Mouse (Mus musculus) kidney, embryonic 14.5 days (tissue): ENCODE data around the gene Mettl5. TPM values are rescaled to one million over a fixed set of nuclear protein-coding genes. Genes with fewer than 3 reads are reported as not detected.

Source experiments
- ATAC-seq: fragments of 200-750 bp; cut with Nextera tagmentation; 2 replicates; pipeline ENCODE4 v1.8.0; 2017; ENCODE audit warnings: moderate number of reproducible peaks, mild to moderate bottlenecking, moderate TSS enrichment, moderate library complexity; ENCODE audit not compliant: low FRiP score, low TSS enrichment
- H3K27ac ChIP-seq: fragments of 300-500 bp; sonication (generic); 2 replicates; pipeline ENCODE4 v1.5.1; 2014; ENCODE audit warnings: low read depth, mild to moderate bottlenecking, low read length, moderate library complexity, mixed read lengths
- H3K27me3 ChIP-seq: fragments of 300-500 bp; sonication (generic); 2 replicates; pipeline ENCODE4 v1.6.1; 2014; ENCODE audit warnings: mild to moderate bottlenecking, low read length; ENCODE audit not compliant: control insufficient read depth, insufficient read depth
- H3K36me3 ChIP-seq: fragments of 300-500 bp; sonication (generic); 2 replicates; pipeline ENCODE4 v1.6.1; 2014; ENCODE audit warnings: low read length, mixed read lengths; ENCODE audit not compliant: control insufficient read depth, insufficient read depth
- H3K4me1 ChIP-seq: fragments of 300-500 bp; sonication (generic); 2 replicates; pipeline ENCODE4 v1.6.1; 2014; ENCODE audit warnings: low read length, mixed read lengths; ENCODE audit not compliant: control insufficient read depth, insufficient read depth
- H3K4me2 ChIP-seq: fragments of 300-500 bp; sonication (generic); replicated peaks from 2 replicates; pipeline ENCODE4 v1.6.1; 2014; ENCODE audit warnings: low read depth, mild to moderate bottlenecking, low read length
- H3K4me3 ChIP-seq: fragments of 300-500 bp; sonication (generic); 2 replicates; pipeline ENCODE4 v1.5.1; 2014; ENCODE audit warnings: mild to moderate bottlenecking, low read length
- H3K9ac ChIP-seq: fragments of 300-500 bp; sonication (generic); 2 replicates; pipeline ENCODE4 v1.6.1; 2014; ENCODE audit warnings: low read depth, mild to moderate bottlenecking, low read length, moderate library complexity
- H3K9me3 ChIP-seq: fragments of 300-500 bp; sonication (generic); 2 replicates; pipeline ENCODE4 v1.6.1; 2016; ENCODE audit warnings: low read length; ENCODE audit not compliant: control insufficient read depth
- WGBS: fragments of 180-500 bp; shearing (Covaris S2); extraction: QIAGEN DNeasy Blood & Tissue Kit; methylation state at CpG from one replicate; pipeline ENCODE4 v1.1.7; 2014; 5-methylcytosine and 5-hydroxymethylcytosine counted together
- polyA plus RNA-seq: library from polyadenylated mRNA; unstranded; fragments of >200 nt; fragmentation: Nextera tagmentation; extraction: Ambion mirVana; gene quantifications from 2 replicates; pipeline ENCODE4 v1.2.1, GENCODE M21; 2014

The Mettl5 gene
- polyA plus RNA-seq, 1 experiment from 2014 or later, result 47.8 TPM

DNA sequence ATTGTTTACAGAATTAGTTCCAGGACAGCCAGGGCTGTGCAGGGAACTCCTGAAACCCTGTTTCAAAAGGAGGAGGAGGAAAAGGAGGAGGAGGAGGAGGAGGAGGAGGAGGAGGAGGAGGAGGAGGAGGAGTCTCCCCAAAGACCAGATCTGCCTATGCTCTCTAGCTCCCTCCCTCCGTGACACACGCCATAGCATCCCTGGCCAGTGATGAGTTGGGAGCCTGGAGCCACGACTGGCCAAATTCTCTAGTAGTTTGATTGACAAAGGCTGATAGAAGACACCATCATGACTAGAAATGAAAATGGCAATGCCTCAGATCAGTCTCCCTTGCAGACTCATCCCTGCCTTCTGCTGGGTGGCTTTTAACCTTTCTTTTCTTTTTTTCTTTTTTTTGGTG lies 47.4 kb downstream of the Mettl5 start:
- ATAC-seq, result no peak
- Histone ChIP-seq H3K9me3 (no peaks in the 10 kb centered on the region), H3K9ac (no peak overlapping the region), H3K4me3 (no peak overlapping the region), H3K27ac (no peak overlapping the region), H3K4me1 (no peaks in the 10 kb centered on the region), H3K36me3 (peaks cover 18% of the 10 kb centered on the region; the same call in 1 of the 2 replicates), H3K27me3 (no peaks in the 10 kb centered on the region), H3K4me2 (no peak overlapping the region)
- WGBS, result 43% methylated on average over 3 of the region's 3 CpGs

DNA sequence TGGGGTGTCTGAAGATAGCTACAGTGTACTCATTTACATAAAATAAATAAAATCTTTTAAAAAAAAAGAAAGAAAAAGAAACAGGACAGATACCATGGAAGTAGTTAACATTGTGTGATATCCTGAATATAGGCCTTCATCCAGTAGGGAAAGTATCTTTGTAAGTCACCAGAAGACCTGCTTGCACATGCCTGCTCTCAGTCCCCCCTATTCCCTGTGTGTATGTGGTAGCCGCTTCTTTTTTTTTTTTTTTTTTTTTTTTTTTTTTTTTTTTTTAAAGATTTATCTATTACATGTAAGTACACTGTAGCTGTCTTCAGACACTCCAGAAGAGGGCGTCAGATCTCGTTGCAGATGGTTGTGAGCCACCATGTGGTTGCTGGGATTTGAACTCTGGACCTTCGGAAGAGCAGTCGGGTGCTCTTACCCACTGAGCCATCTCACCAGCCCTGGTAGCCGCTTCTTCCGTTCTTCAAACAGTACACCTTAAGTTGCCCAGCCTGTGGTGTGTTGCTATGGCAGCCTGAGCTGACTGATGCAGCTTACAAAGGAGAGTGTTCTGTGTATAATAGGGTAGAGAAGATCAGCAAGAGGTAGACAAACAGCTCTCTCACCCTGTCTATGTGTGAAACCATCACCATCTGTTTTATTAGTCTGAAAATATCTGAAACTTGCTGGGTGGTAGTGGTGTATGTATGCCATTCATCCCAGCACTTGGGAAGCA lies 48.0 kb downstream of the Mettl5 start:
- WGBS, result 82% methylated on average over 7 of the region's 7 CpGs
- H3K9ac ChIP-seq, result no peak overlapping the region
- H3K27ac ChIP-seq, result no peak overlapping the region
- no peak overlapping the region for H3K4me3 ChIP-seq
- H3K36me3 ChIP-seq, result peaks cover 20% of the 10 kb centered on the region; the same call in 1 of the 2 replicates
- no peaks in the 10 kb centered on the region for H3K4me1 ChIP-seq
- no peak for ATAC-seq
- H3K4me2 ChIP-seq, result no peak overlapping the region
- H3K27me3 ChIP-seq, result no peaks in the 10 kb centered on the region
- H3K9me3 ChIP-seq, result no peaks in the 10 kb centered on the region

- Histone ChIP-seq H3K4me1 (no peaks in the 10 kb centered on the region), H3K9me3 (no peaks in the 10 kb centered on the region), H3K36me3 (peaks cover 41% of the 10 kb centered on the region), H3K27me3 (no peaks in the 10 kb centered on the region), H3K9ac (no peak overlapping the region), H3K4me3 (no peak overlapping the region), H3K27ac (no peak overlapping the region), H3K4me2 (no peak overlapping the region)
- ATAC-seq, result no peak
- 91% methylated on average over 8 of the region's 8 CpGs for WGBS
Observed at GRCm38 (mm10) chr2:69830116-69830515, 55.3 kb downstream of the Mettl5 start.

DNA sequence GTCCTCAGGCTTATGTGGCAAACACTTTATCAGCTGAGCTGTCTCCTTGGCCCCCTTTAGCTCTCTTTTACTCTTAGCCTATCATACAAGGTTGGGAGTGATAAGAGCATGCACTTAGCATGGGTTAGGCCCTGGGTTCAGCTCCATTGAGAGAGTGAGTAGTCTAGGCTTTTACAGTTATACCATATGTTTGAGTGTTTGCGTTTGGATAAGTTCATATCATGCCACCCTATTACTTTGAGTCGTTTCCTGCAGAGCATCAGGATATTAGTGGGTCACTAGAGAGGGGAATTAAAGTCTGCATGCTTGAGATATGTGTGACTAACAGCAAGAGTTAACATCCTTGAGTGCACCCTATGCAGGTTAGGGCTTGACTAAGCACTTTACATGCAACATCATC lies 55.7 kb downstream of the Mettl5 start:
- H3K4me3 ChIP-seq, result no peak overlapping the region
- no peak overlapping the region for H3K9ac ChIP-seq
- ATAC-seq, result no peak
- H3K4me2 ChIP-seq, result no peak overlapping the region
- H3K27me3 ChIP-seq, result no peaks in the 10 kb centered on the region
- WGBS, result 87% methylated on average over 2 of the region's 2 CpGs
- H3K9me3 ChIP-seq, result no peaks in the 10 kb centered on the region
- no peak overlapping the region for H3K27ac ChIP-seq
- H3K36me3 ChIP-seq, result peaks cover 45% of the 10 kb centered on the region
- no peaks in the 10 kb centered on the region for H3K4me1 ChIP-seq

- Histone ChIP-seq H3K9ac (no peak overlapping the region), H3K36me3 (peaks cover 44% of the 10 kb centered on the region)
- 33% methylated on average over 7 of the region's 7 CpGs for WGBS
Observed at GRCm38 (mm10) chr2:69828031-69828430, 57.4 kb downstream of the Mettl5 start.

DNA sequence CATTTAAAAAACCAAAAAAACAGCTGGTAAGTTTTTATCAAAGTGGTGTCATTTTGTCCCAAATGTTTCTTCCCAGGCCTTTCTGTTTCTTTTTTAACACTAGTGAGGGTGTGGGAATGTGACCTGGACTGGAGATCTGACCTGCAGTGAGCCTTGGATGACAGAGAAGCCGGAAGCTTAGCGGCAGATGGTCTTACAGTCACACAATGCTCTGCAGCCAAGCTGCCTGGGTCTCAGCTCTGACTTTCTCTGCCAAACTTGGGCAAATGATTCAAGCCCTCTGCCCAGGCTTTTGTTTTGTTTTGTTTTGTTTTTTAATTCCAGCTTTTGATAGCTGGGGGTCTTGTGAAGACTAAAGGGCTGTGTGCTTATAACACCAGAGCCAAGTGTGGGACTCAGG lies 59.0 kb downstream of the Mettl5 start:
- no peaks in the 10 kb centered on the region for H3K4me1 ChIP-seq
- no peak for ATAC-seq
- no peak overlapping the region for H3K9ac ChIP-seq
- no peak overlapping the region for H3K4me2 ChIP-seq
- no peaks in the 10 kb centered on the region for H3K27me3 ChIP-seq
- H3K4me3 ChIP-seq, result no peak overlapping the region
- no peaks in the 10 kb centered on the region for H3K9me3 ChIP-seq
- H3K36me3 ChIP-seq, result peaks cover 39% of the 10 kb centered on the region
- 38% methylated on average over 2 of the region's 2 CpGs for WGBS
- no peak overlapping the region for H3K27ac ChIP-seq

More at GRCm38 (mm10) chr2:69828031-69828430, 57.4 kb downstream of the Mettl5 start:
- H3K4me2 ChIP-seq, result no peak overlapping the region
- no peak for ATAC-seq
- no peaks in the 10 kb centered on the region for H3K27me3 ChIP-seq
- H3K4me1 ChIP-seq, result no peaks in the 10 kb centered on the region
- no peak overlapping the region for H3K27ac ChIP-seq
- no peaks in the 10 kb centered on the region for H3K9me3 ChIP-seq
- no peak overlapping the region for H3K4me3 ChIP-seq

GRCm38 (mm10) chr2:69825898-69826297 lies 59.5 kb downstream of the Mettl5 start:
- Histone ChIP-seq H3K27me3 (no peaks in the 10 kb centered on the region), H3K27ac (no peak overlapping the region), H3K4me2 (no peak overlapping the region), H3K9me3 (no peaks in the 10 kb centered on the region), H3K4me3 (no peak overlapping the region), H3K36me3 (peaks cover 34% of the 10 kb centered on the region), H3K9ac (no peak overlapping the region), H3K4me1 (no peaks in the 10 kb centered on the region)
- 82% methylated on average over 10 of the region's 10 CpGs for WGBS
- ATAC-seq, result no peak

DNA sequence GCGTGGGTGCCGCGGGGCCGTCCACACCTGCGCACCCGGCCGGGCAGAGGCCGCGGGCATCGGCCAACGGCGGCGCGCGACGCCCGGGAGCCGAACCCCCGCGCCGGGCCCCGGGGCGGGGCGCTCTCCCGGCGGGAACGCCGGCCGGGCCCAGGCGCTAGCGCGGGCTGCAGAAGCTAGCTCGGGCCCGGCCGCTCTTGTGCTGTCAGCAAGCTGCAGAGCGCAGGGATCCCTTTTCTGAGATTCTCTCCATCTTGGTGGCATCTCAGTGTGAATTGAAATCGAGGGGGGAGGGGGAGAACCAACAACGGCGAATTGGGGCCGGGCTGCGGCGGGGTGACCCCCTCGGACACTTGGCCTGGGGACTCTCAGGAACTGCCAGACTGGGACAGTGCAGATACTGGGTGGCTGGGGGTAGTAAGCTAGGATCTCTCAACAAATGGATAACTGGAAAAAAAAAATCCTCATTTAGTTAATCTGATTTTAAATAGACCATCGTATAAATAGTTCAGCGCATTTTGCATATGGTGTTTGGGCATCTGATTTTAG lies 62.2 kb downstream of the Mettl5 start:
- Histone ChIP-seq H3K27me3 (no peaks in the 10 kb centered on the region), H3K4me1 (no peaks in the 10 kb centered on the region), H3K4me2 (peak overlapping the region; percentile 52), H3K9ac (peak overlapping the region; percentile 96), H3K9me3 (no peaks in the 10 kb centered on the region), H3K4me3 (peak overlapping the region; percentile 66), H3K36me3 (peaks cover 18% of the 10 kb centered on the region; the same call in 1 of the 2 replicates), H3K27ac (peak overlapping the region; percentile 82)
- WGBS, result 2% methylated on average over 41 of the region's 45 CpGs
- ATAC-seq, result peak; percentile 85

GRCm38 (mm10) chr2:69822361-69823128 lies 62.9 kb downstream of the Mettl5 start:
- H3K9ac ChIP-seq, result peak overlapping the region; percentile 96
- H3K4me2 ChIP-seq, result peak overlapping the region; percentile 52
- H3K27me3 ChIP-seq, result no peaks in the 10 kb centered on the region
- no peaks in the 10 kb centered on the region for H3K9me3 ChIP-seq
- ATAC-seq, result peak; percentile 84
- H3K27ac ChIP-seq, result peak overlapping the region; percentile 82
- H3K36me3 ChIP-seq, result peaks cover 18% of the 10 kb centered on the region; the same call in 1 of the 2 replicates
- peak overlapping the region; percentile 66 for H3K4me3 ChIP-seq
- no peaks in the 10 kb centered on the region for H3K4me1 ChIP-seq
- under 1% methylated on average over 59 of the region's 80 CpGs for WGBS
